ENCODE assay signal across 29 mouse cellular contexts in genomic region chr9:122152501-122152900, GRCm38 (mm10). TPM values are rescaled to one million over a fixed set of nuclear protein-coding genes. Genes with fewer than 3 reads are reported as not detected.
DNase-seq lines count a peak whose midpoint lies in the region; ATAC-seq and TF ChIP-seq lines count a peak whose summit lies in the region.
"Had no signal": no experiment of that assay in that cellular context is flagged by ENCODE, and none has a peak within 500 bp of the region (broad histone marks: within the 10 kb centered on the region; RNA-seq: fewer than 3 reads in every experiment).

No protein-coding gene starts in this region.

- TF ChIP-seq CTCF in gastrocnemius, adult 2 months (IDR thresholded peaks at IDR 0.05) = no peak
- no peak for TF ChIP-seq CTCF in intestine, postnatal 0 days (IDR thresholded peaks at IDR 0.05; ENCODE audit: low read depth)

- no peak overlapping the region for H3K4me2 ChIP-seq in intestine, postnatal 0 days (replicated peaks; ENCODE audit: low read depth)
- no peak overlapping the region for H3K4me2 ChIP-seq in intestine, embryonic 15.5 days (replicated peaks)
- H3K4me2 ChIP-seq: embryonic facial prominence, embryonic 13.5 days; forebrain, embryonic 12.5 days; forebrain, embryonic 15.5 days; heart, embryonic 13.5 days; hindbrain, embryonic 13.5 days had no signal

- H3K9me3 ChIP-seq in intestine, postnatal 0 days (ENCODE audit: control insufficient read depth) = no peaks in the 10 kb centered on the region
- no peaks in the 10 kb centered on the region for H3K9me3 ChIP-seq in intestine, embryonic 15.5 days
- H3K9me3 ChIP-seq: embryonic facial prominence, embryonic 13.5 days; forebrain, embryonic 15.5 days; heart, embryonic 10.5 days; heart, embryonic 13.5 days; hindbrain, embryonic 10.5 days; hindbrain, embryonic 13.5 days had no signal

- no peak overlapping the region for H3K4me3 ChIP-seq in gastrocnemius, adult 2 months
- no peak overlapping the region for H3K4me3 ChIP-seq in intestine, postnatal 0 days (ENCODE audit: low read depth, low read length)
- no peak overlapping the region for H3K4me3 ChIP-seq in intestine, embryonic 15.5 days (replicated peaks)
- H3K4me3 ChIP-seq in brown adipose tissue, adult 24 weeks (ENCODE audit: insufficient read depth, low read depth, low read length) = no peak overlapping the region
- H3K4me3 ChIP-seq: embryonic facial prominence, embryonic 13.5 days; erythroblast, embryonic 14.5 days; forebrain, embryonic 12.5 days; forebrain, embryonic 15.5 days; heart, embryonic 10.5 days; heart, embryonic 13.5 days; hindbrain, embryonic 10.5 days; hindbrain, embryonic 13.5 days had no signal

- peaks cover 15% of the 10 kb centered on the region; the same call in 1 of the 2 replicates for H3K4me1 ChIP-seq in intestine, postnatal 0 days (replicated peaks; ENCODE audit: control insufficient read depth, insufficient read depth, low read length)
- peaks cover 10% of the 10 kb centered on the region; the same call in 1 of the 2 replicates for H3K4me1 ChIP-seq in intestine, embryonic 15.5 days (replicated peaks)
- peaks cover 53% of the 10 kb centered on the region for H3K4me1 ChIP-seq in brown adipose tissue, adult 24 weeks (ENCODE audit: control insufficient read depth, insufficient read depth, insufficient read length, low read length)
- H3K4me1 ChIP-seq: embryonic facial prominence, embryonic 13.5 days; forebrain, embryonic 12.5 days; forebrain, embryonic 15.5 days; hindbrain, embryonic 10.5 days had no signal

- no peak for ATAC-seq in intestine, postnatal 0 days
- ATAC-seq in intestine, embryonic 15.5 days = no peak
- ATAC-seq: forebrain, embryonic 15.5 days; hindbrain, embryonic 16.5 days; intestine, embryonic 16.5 days; Patski had no signal

- H3K27me3 ChIP-seq in intestine, postnatal 0 days (replicated peaks; ENCODE audit: control insufficient read depth, insufficient read depth, low read length) = no peaks in the 10 kb centered on the region
- no peaks in the 10 kb centered on the region for H3K27me3 ChIP-seq in intestine, embryonic 15.5 days (replicated peaks)
- H3K27me3 ChIP-seq: CH12.LX; embryonic facial prominence, embryonic 13.5 days; forebrain, embryonic 12.5 days; forebrain, embryonic 15.5 days; heart, embryonic 13.5 days; hindbrain, embryonic 13.5 days; Patski had no signal

- peak; percentile 16 for DNase-seq in gastrocnemius, adult 2 months
- DNase-seq in gastrocnemius, postnatal 14 days = no peak
- no peak for DNase-seq in layer of hippocampus, adult 8-10 months (ENCODE audit: low spot score in 2 of 2)
- DNase-seq: adrenal gland, adult 2 months; adrenal gland, postnatal 25 days; B cell, adult 2 months; cerebellum, adult 11 months; cerebellum, adult 2 months; cerebellum, adult 9-11 months; cerebellum, postnatal 25 days; gastrocnemius, postnatal 10 days; heart, adult 18-20 months; heart, postnatal 36 days; kidney, adult 2 months had no signal

- H3K36me3 ChIP-seq in intestine, postnatal 0 days (ENCODE audit: control insufficient read depth, insufficient read depth) = peaks cover 12% of the 10 kb centered on the region; the same call in 1 of the 2 replicates
- peaks cover 8% of the 10 kb centered on the region; the same call in 1 of the 2 replicates for H3K36me3 ChIP-seq in intestine, embryonic 15.5 days

- H3K27ac ChIP-seq in gastrocnemius, adult 2 months = peak overlapping the region; percentile 52
- peak overlapping the region; percentile 46; the same call in 1 of the 2 replicates for H3K27ac ChIP-seq in intestine, postnatal 0 days (ENCODE audit: low read depth, low read length)
- H3K27ac ChIP-seq in intestine, embryonic 15.5 days = no peak overlapping the region
- 0 out of 2 replicates have a peak overlapping the region, but pooled peaks have one; percentile 49 for H3K27ac ChIP-seq in brown adipose tissue, adult 24 weeks (replicated peaks; ENCODE audit: low read depth, low read length)
- H3K27ac ChIP-seq: embryonic facial prominence, embryonic 13.5 days; forebrain, embryonic 12.5 days; forebrain, embryonic 15.5 days; heart, embryonic 10.5 days; heart, embryonic 13.5 days; hindbrain, embryonic 10.5 days; hindbrain, embryonic 13.5 days had no signal

- WGBS in intestine, postnatal 0 days = 63% methylated on average over 1 of the region's 1 CpGs
- WGBS in intestine, embryonic 15.5 days = 73% methylated on average over 1 of the region's 1 CpGs

- intact Hi-C loops in gastrocnemius, adult 2 months (cut with DNase I) = no loop called here
- intact Hi-C loops in gastrocnemius, postnatal 14 days (cut with DNase I; ENCODE audit: low total_unique reads) = no loop called here

- H3K9ac ChIP-seq in intestine, postnatal 0 days (ENCODE audit: low read depth, low read length) = no peak overlapping the region
- H3K9ac ChIP-seq in intestine, embryonic 15.5 days = no peak overlapping the region
- H3K9ac ChIP-seq: embryonic facial prominence, embryonic 13.5 days; forebrain, embryonic 12.5 days; forebrain, embryonic 15.5 days; heart, embryonic 13.5 days; hindbrain, embryonic 13.5 days had no signal

RNA-seq across cellular contexts. Expression of gene Snrk, which starts 35.4 kb away (rescaled TPM):
- 10 to 100 TPM; 55.2 to 80.0 TPM for total RNA-seq in gastrocnemius, adult 2 months (2021)
- total RNA-seq in gastrocnemius, postnatal 14 days (2021) = 10 to 100 TPM; 53.5 to 93.5 TPM
- 35.4 and 35.6 TPM in 2 replicates for polyA plus RNA-seq in intestine, postnatal 0 days (2015; fragmentation: Nextera tagmentation; extraction: Ambion mirVana)
- polyA plus RNA-seq in intestine, embryonic 15.5 days (2015; fragmentation: Nextera tagmentation; extraction: Ambion mirVana) = 46.1 and 49.4 TPM in 2 replicates
- 78.1 and 111 TPM in 2 replicates for polyA plus RNA-seq in brown adipose tissue, adult 24 weeks (2012; ENCODE audit: insufficient read depth, insufficient read length, missing spikeins)
- total RNA-seq in layer of hippocampus, adult 8-10 months (2022) = 100 to 1,000 TPM in 2 of 4 experiments, 10 to 100 TPM in 2; 96.1 to 111 (median 104) TPM
